Mouse (Mus musculus) intestine, embryonic 16.5 days (tissue): ENCODE measurements around the gene Rbpj. TPM values are rescaled to one million over a fixed set of nuclear protein-coding genes. Genes with fewer than 3 reads are reported as not detected.

ENCODE experiments used
- ATAC-seq: fragments of 200-750 bp; cut with Nextera tagmentation; 2 replicates; pipeline ENCODE4 v1.8.0; 2017; ENCODE audit warnings: moderate TSS enrichment, moderate library complexity
- H3K27ac ChIP-seq: fragments of 300-500 bp; sonication (generic); 2 replicates; pipeline ENCODE4 v1.5.1; 2014; ENCODE audit warnings: mild to moderate bottlenecking, low read length
- H3K27me3 ChIP-seq: fragments of 300-500 bp; sonication (generic); replicated peaks from 2 replicates; pipeline ENCODE4 v1.6.1; 2014; ENCODE audit warnings: low read length, control low read depth, mixed read lengths; ENCODE audit not compliant: control insufficient read depth, insufficient read depth
- H3K36me3 ChIP-seq: fragments of 300-500 bp; sonication (generic); 2 replicates; pipeline ENCODE4 v1.6.1; 2014; ENCODE audit warnings: low read length, control low read depth; ENCODE audit not compliant: control insufficient read depth, insufficient read depth
- H3K4me1 ChIP-seq: fragments of 300-500 bp; sonication (generic); 2 replicates; pipeline ENCODE4 v1.6.1; 2014; ENCODE audit warnings: low read length, control low read depth, mixed read lengths; ENCODE audit not compliant: control insufficient read depth, insufficient read depth
- H3K4me2 ChIP-seq: fragments of 300-500 bp; sonication (generic); 2 replicates; pipeline ENCODE4 v1.6.1; 2014; ENCODE audit warnings: low read depth, low read length, control low read depth
- H3K4me3 ChIP-seq: fragments of 300-500 bp; sonication (generic); 2 replicates; pipeline ENCODE4 v1.5.1; 2014; ENCODE audit warnings: mild to moderate bottlenecking, low read length
- H3K9ac ChIP-seq: fragments of 300-500 bp; sonication (generic); 2 replicates; pipeline ENCODE4 v1.6.1; 2014; ENCODE audit warnings: low read depth, low read length
- H3K9me3 ChIP-seq: fragments of 300-500 bp; sonication (generic); 2 replicates; pipeline ENCODE4 v1.6.1; 2016; ENCODE audit warnings: low read length, control low read depth; ENCODE audit not compliant: control insufficient read depth
- WGBS: fragments of 180-500 bp; shearing (Covaris S2); extraction: QIAGEN DNeasy Blood & Tissue Kit; methylation state at CpG from one replicate; pipeline ENCODE4 v1.1.7; 2014; 5-methylcytosine and 5-hydroxymethylcytosine counted together
- polyA plus RNA-seq: library from polyadenylated mRNA; unstranded; fragments of >200 nt; fragmentation: Nextera tagmentation; extraction: Ambion mirVana; gene quantifications from 2 replicates; pipeline ENCODE4 v1.2.1, GENCODE M21; 2015

The Rbpj gene
- polyA plus RNA-seq, 1 experiment from 2014 or later, result 19.8 TPM

DNA sequence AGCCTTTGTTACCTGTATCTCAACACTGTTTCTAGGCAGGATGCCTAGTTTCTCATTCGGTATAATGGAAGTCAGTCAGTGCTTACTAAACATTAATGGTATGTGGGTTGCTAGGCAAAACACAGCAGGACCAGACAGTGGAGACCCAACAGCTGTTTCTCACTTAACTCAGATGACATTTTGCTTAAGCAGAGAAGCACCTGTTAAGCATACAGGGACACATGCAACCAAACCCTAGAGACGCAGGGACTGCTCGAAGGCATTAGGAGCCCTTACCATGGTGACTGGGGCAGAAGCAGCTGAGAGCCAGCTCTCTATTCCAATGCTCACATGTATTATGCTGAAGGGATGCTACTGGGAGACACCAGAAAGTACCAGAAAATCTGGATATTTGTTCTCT is 230.7 kb downstream of the Rbpj start:
- Histone ChIP-seq H3K27ac (no peak overlapping the region), H3K27me3 (no peaks in the 10 kb centered on the region), H3K9ac (no peak overlapping the region), H3K9me3 (no peaks in the 10 kb centered on the region), H3K36me3 (no peaks in the 10 kb centered on the region), H3K4me1 (no peaks in the 10 kb centered on the region), H3K4me2 (no peak overlapping the region), H3K4me3 (no peak overlapping the region)
- 50% methylated on average over 3 of the region's 3 CpGs for WGBS
- no peak for ATAC-seq

DNA sequence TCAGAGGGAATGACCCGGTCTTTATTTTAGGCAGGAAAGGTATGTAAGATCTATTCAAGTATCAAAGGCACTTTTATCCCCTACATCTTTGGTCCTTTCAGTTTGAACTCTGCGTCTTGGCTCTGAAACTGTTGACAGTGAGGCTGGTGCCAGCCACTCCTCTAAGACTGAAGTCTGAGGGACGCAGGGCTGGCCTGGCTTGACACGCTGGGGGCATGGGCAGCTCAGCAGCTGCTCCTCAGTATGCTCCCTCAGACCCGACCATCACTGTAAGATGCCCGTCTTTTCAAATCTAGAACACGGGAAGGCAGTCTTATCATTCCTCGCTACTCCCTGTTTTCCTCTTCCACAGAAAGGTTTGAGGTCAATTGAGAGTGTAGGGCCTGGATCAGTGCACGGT is 231.8 kb downstream of the Rbpj start:
- 72% methylated on average over 9 of the region's 9 CpGs for WGBS
- no peaks in the 10 kb centered on the region for H3K4me1 ChIP-seq
- H3K9ac ChIP-seq, result no peak overlapping the region
- H3K36me3 ChIP-seq, result no peaks in the 10 kb centered on the region
- H3K27ac ChIP-seq, result no peak overlapping the region
- H3K9me3 ChIP-seq, result no peaks in the 10 kb centered on the region
- H3K4me3 ChIP-seq, result no peak overlapping the region
- ATAC-seq, result no peak
- no peaks in the 10 kb centered on the region for H3K27me3 ChIP-seq
- H3K4me2 ChIP-seq, result no peak overlapping the region

DNA sequence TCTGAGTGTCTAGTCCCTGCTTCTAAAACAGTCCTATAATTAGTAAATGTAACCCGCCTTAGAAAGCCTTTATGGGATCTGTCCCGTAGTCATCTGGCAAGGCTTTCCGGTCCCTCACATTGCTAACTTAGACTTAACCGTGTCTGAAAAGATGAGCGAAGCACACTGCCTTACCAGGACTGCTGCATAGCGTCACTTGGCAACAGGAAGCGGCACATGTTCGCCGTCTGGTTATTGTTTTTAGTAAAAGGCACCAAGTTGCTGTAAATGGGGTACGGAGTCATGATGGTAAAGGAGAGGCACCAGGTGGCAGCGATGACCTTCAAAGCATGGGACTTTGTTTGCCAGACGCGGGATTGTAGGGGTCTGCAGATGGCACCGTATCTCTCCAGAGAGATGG is 236.7 kb downstream of the Rbpj start:
- Histone ChIP-seq H3K4me3 (no peak overlapping the region), H3K27ac (no peak overlapping the region), H3K27me3 (no peaks in the 10 kb centered on the region), H3K4me1 (no peaks in the 10 kb centered on the region), H3K36me3 (no peaks in the 10 kb centered on the region), H3K9me3 (no peaks in the 10 kb centered on the region), H3K9ac (no peak overlapping the region), H3K4me2 (no peak overlapping the region)
- WGBS, result 59% methylated on average over 14 of the region's 14 CpGs
- no peak for ATAC-seq

Other genes starting within 250 kb of the Rbpj start
- 121 and 130 TPM in 2 replicates for gene Smim20, start 199.1 kb upstream of the Rbpj start, polyA plus RNA-seq
- 45.8 and 46.4 TPM in 2 replicates for gene Cckar, start 241.6 kb downstream of the Rbpj start, polyA plus RNA-seq